Mouse (Mus musculus): ENCODE results near the gene Wwc1. TPM values are rescaled to one million over a fixed set of nuclear protein-coding genes. Genes with fewer than 3 reads are reported as not detected.

Wwc1 gene
- polyA plus RNA-seq, 1 experiment from 2014 or later, result 4.8 TPM

- no peak for DNase-seq (ENCODE audit: low spot score)
- Histone ChIP-seq H3K4me2 (ENCODE audit: low read depth, low read length) (peak overlapping the region; percentile 64), H3K4me3 (ENCODE audit: low read depth, low read length) (peak overlapping the region; percentile 96), H3K9ac (replicated peaks; ENCODE audit: low read length) (peak overlapping the region; percentile 22; the same call in 1 of the 2 replicates), H3K27ac (replicated peaks; ENCODE audit: low read depth, low read length) (no peak overlapping the region), H3K9me3 (replicated peaks; ENCODE audit: control insufficient read depth, low read length) (no peaks in the 10 kb centered on the region), H3K36me3 (replicated peaks; ENCODE audit: control insufficient read depth, insufficient read depth, low read depth, low read length) (no peaks in the 10 kb centered on the region), H3K27me3 (ENCODE audit: control insufficient read depth, insufficient read depth, low read length) (no peaks in the 10 kb centered on the region), H3K4me1 (ENCODE audit: control insufficient read depth, insufficient read depth, low read length) (no peaks in the 10 kb centered on the region)
- no peak for ATAC-seq (replicated peaks; ENCODE audit: insufficient number of reproducible peaks, low FRiP score, low TSS enrichment, low read depth)
- 88% methylated on average over 6 of the region's 6 CpGs for WGBS
Measured at GRCm38 (mm10) chr11:35833270-35833669, 147.1 kb downstream of the Wwc1 start.

GRCm38 (mm10) chr11:35832139-35832538, 148.2 kb downstream of the Wwc1 start:
- ATAC-seq (replicated peaks; ENCODE audit: insufficient number of reproducible peaks, low FRiP score, low TSS enrichment, low read depth) (no peak), DNase-seq (ENCODE audit: low spot score) (no peak)
- Histone ChIP-seq H3K4me1 (ENCODE audit: control insufficient read depth, insufficient read depth, low read length) (no peaks in the 10 kb centered on the region), H3K9ac (replicated peaks; ENCODE audit: low read length) (no peak overlapping the region), H3K9me3 (replicated peaks; ENCODE audit: control insufficient read depth, low read length) (no peaks in the 10 kb centered on the region), H3K36me3 (replicated peaks; ENCODE audit: control insufficient read depth, insufficient read depth, low read depth, low read length) (no peaks in the 10 kb centered on the region), H3K4me2 (ENCODE audit: low read depth, low read length) (no peak overlapping the region), H3K4me3 (ENCODE audit: low read depth, low read length) (no peak overlapping the region), H3K27me3 (ENCODE audit: control insufficient read depth, insufficient read depth, low read length) (no peaks in the 10 kb centered on the region), H3K27ac (replicated peaks; ENCODE audit: low read depth, low read length) (no peak overlapping the region)
- 81% methylated on average over 4 of the region's 4 CpGs for WGBS

GRCm38 (mm10) chr11:35827714-35828113, 152.6 kb downstream of the Wwc1 start:
- no peak overlapping the region for H3K27ac ChIP-seq (replicated peaks; ENCODE audit: low read depth, low read length)
- peaks cover 12% of the 10 kb centered on the region for H3K36me3 ChIP-seq (replicated peaks; ENCODE audit: control insufficient read depth, insufficient read depth, low read depth, low read length)
- 94% methylated on average over 6 of the region's 6 CpGs for WGBS
- no peaks in the 10 kb centered on the region for H3K9me3 ChIP-seq (replicated peaks; ENCODE audit: control insufficient read depth, low read length)
- H3K27me3 ChIP-seq (ENCODE audit: control insufficient read depth, insufficient read depth, low read length), result no peaks in the 10 kb centered on the region
- no peak overlapping the region for H3K4me2 ChIP-seq (ENCODE audit: low read depth, low read length)
- DNase-seq (ENCODE audit: low spot score) (no peak), ATAC-seq (replicated peaks; ENCODE audit: insufficient number of reproducible peaks, low FRiP score, low TSS enrichment, low read depth) (no peak)
- H3K4me1 ChIP-seq (ENCODE audit: control insufficient read depth, insufficient read depth, low read length), result no peaks in the 10 kb centered on the region
- no peak overlapping the region for H3K4me3 ChIP-seq (ENCODE audit: low read depth, low read length)
- H3K9ac ChIP-seq (replicated peaks; ENCODE audit: low read length), result no peak overlapping the region

GRCm38 (mm10) chr11:35816316-35816715, 164.0 kb downstream of the Wwc1 start:
- ATAC-seq (replicated peaks; ENCODE audit: insufficient number of reproducible peaks, low FRiP score, low TSS enrichment, low read depth) (no peak), DNase-seq (ENCODE audit: low spot score) (no peak)
- no peak overlapping the region for H3K4me2 ChIP-seq (ENCODE audit: low read depth, low read length)
- no peak overlapping the region for H3K4me3 ChIP-seq (ENCODE audit: low read depth, low read length)
- H3K9me3 ChIP-seq (replicated peaks; ENCODE audit: control insufficient read depth, low read length), result no peaks in the 10 kb centered on the region
- 94% methylated on average over 12 of the region's 12 CpGs for WGBS
- H3K36me3 ChIP-seq (replicated peaks; ENCODE audit: control insufficient read depth, insufficient read depth, low read depth, low read length), result peaks cover 7% of the 10 kb centered on the region
- no peak overlapping the region for H3K9ac ChIP-seq (replicated peaks; ENCODE audit: low read length)
- no peaks in the 10 kb centered on the region for H3K27me3 ChIP-seq (ENCODE audit: control insufficient read depth, insufficient read depth, low read length)
- no peaks in the 10 kb centered on the region for H3K4me1 ChIP-seq (ENCODE audit: control insufficient read depth, insufficient read depth, low read length)
- H3K27ac ChIP-seq (replicated peaks; ENCODE audit: low read depth, low read length), result no peak overlapping the region

GRCm38 (mm10) chr11:35811458-35811857, 168.9 kb downstream of the Wwc1 start:
- ATAC-seq (replicated peaks; ENCODE audit: insufficient number of reproducible peaks, low FRiP score, low TSS enrichment, low read depth) (no peak), DNase-seq (ENCODE audit: low spot score) (no peak)
- Histone ChIP-seq H3K27ac (replicated peaks; ENCODE audit: low read depth, low read length) (no peak overlapping the region), H3K4me3 (ENCODE audit: low read depth, low read length) (no peak overlapping the region), H3K9me3 (replicated peaks; ENCODE audit: control insufficient read depth, low read length) (no peaks in the 10 kb centered on the region), H3K9ac (replicated peaks; ENCODE audit: low read length) (no peak overlapping the region), H3K36me3 (replicated peaks; ENCODE audit: control insufficient read depth, insufficient read depth, low read depth, low read length) (peaks cover 3% of the 10 kb centered on the region; the same call in 1 of the 2 replicates), H3K27me3 (ENCODE audit: control insufficient read depth, insufficient read depth, low read length) (no peaks in the 10 kb centered on the region), H3K4me2 (ENCODE audit: low read depth, low read length) (no peak overlapping the region), H3K4me1 (ENCODE audit: control insufficient read depth, insufficient read depth, low read length) (no peaks in the 10 kb centered on the region)
- 88% methylated on average over 10 of the region's 10 CpGs for WGBS

GRCm38 (mm10) chr11:35801332-35801731, 179.0 kb downstream of the Wwc1 start:
- H3K4me2 ChIP-seq (ENCODE audit: low read depth, low read length), result no peak overlapping the region
- H3K4me1 ChIP-seq (ENCODE audit: control insufficient read depth, insufficient read depth, low read length), result peaks cover 2% of the 10 kb centered on the region; the same call in 1 of the 2 replicates
- no peaks in the 10 kb centered on the region for H3K9me3 ChIP-seq (replicated peaks; ENCODE audit: control insufficient read depth, low read length)
- peaks cover 27% of the 10 kb centered on the region for H3K27me3 ChIP-seq (ENCODE audit: control insufficient read depth, insufficient read depth, low read length)
- no peak overlapping the region for H3K9ac ChIP-seq (replicated peaks; ENCODE audit: low read length)
- ATAC-seq (replicated peaks; ENCODE audit: insufficient number of reproducible peaks, low FRiP score, low TSS enrichment, low read depth) (no peak), DNase-seq (ENCODE audit: low spot score) (no peak)
- H3K4me3 ChIP-seq (ENCODE audit: low read depth, low read length), result no peak overlapping the region
- no peaks in the 10 kb centered on the region for H3K36me3 ChIP-seq (replicated peaks; ENCODE audit: control insufficient read depth, insufficient read depth, low read depth, low read length)
- H3K27ac ChIP-seq (replicated peaks; ENCODE audit: low read depth, low read length), result no peak overlapping the region
- WGBS, result 76% methylated on average over 5 of the region's 5 CpGs

GRCm38 (mm10) chr11:35798874-35799273, 181.5 kb downstream of the Wwc1 start, which contains the start of gene Fbll1:
TSS of gene Fbll1 (minus strand) at chr11:35798884.
- Histone ChIP-seq H3K27ac (replicated peaks; ENCODE audit: low read depth, low read length) (no peak within 1 kb of the TSS), H3K4me1 (ENCODE audit: control insufficient read depth, insufficient read depth, low read length) (peaks cover 2% of the 10 kb centered on the region; the same call in 1 of the 2 replicates), H3K4me2 (ENCODE audit: low read depth, low read length) (peak within 1 kb of the TSS; percentile 76), H3K9me3 (replicated peaks; ENCODE audit: control insufficient read depth, low read length) (no peaks in the 10 kb centered on the region), H3K4me3 (ENCODE audit: low read depth, low read length) (peak within 1 kb of the TSS; percentile 42), H3K36me3 (replicated peaks; ENCODE audit: control insufficient read depth, insufficient read depth, low read depth, low read length) (no peaks in the 10 kb centered on the region), H3K9ac (replicated peaks; ENCODE audit: low read length) (no peak within 1 kb of the TSS), H3K27me3 (ENCODE audit: control insufficient read depth, insufficient read depth, low read length) (peaks cover 34% of the 10 kb centered on the region)
- peak; percentile 88 for DNase-seq (ENCODE audit: low spot score)
- 16% methylated on average over 11 of the region's 11 CpGs for WGBS
- ATAC-seq (replicated peaks; ENCODE audit: insufficient number of reproducible peaks, low FRiP score, low TSS enrichment, low read depth), result no peak

- DNase-seq (ENCODE audit: low spot score) (peak; percentile 9), ATAC-seq (replicated peaks; ENCODE audit: insufficient number of reproducible peaks, low FRiP score, low TSS enrichment, low read depth) (no peak)
- Histone ChIP-seq H3K9ac (replicated peaks; ENCODE audit: low read length) (no peak overlapping the region), H3K4me3 (ENCODE audit: low read depth, low read length) (peak overlapping the region; percentile 42), H3K9me3 (replicated peaks; ENCODE audit: control insufficient read depth, low read length) (no peaks in the 10 kb centered on the region), H3K27me3 (ENCODE audit: control insufficient read depth, insufficient read depth, low read length) (peaks cover 34% of the 10 kb centered on the region), H3K27ac (replicated peaks; ENCODE audit: low read depth, low read length) (no peak overlapping the region), H3K4me2 (ENCODE audit: low read depth, low read length) (peak overlapping the region; percentile 76), H3K4me1 (ENCODE audit: control insufficient read depth, insufficient read depth, low read length) (peaks cover 2% of the 10 kb centered on the region; the same call in 1 of the 2 replicates), H3K36me3 (replicated peaks; ENCODE audit: control insufficient read depth, insufficient read depth, low read depth, low read length) (no peaks in the 10 kb centered on the region)
- 2% methylated on average over 23 of the region's 23 CpGs for WGBS
Measured at GRCm38 (mm10) chr11:35798495-35798820, 181.9 kb downstream of the Wwc1 start.
